Mouse (Mus musculus) neural tube, embryonic 12.5 days (tissue): ENCODE measurements around the gene Lmbr1l. TPM values are rescaled to one million over a fixed set of nuclear protein-coding genes. Genes with fewer than 3 reads are reported as not detected.

ENCODE experiments used
- ATAC-seq: fragments of 200-750 bp; cut with Nextera tagmentation; 2 replicates; pipeline ENCODE4 v1.8.0; 2017; ENCODE audit warnings: low read depth, mild to moderate bottlenecking, moderate TSS enrichment, moderate library complexity; ENCODE audit not compliant: low FRiP score
- H3K27ac ChIP-seq: fragments of 300-500 bp; sonication (generic); 2 replicates; pipeline ENCODE4 v1.5.1; 2016
- H3K27me3 ChIP-seq: fragments of 300-500 bp; sonication (generic); replicated peaks from 2 replicates; pipeline ENCODE4 v1.6.1; 2016; ENCODE audit warnings: mild to moderate bottlenecking
- H3K36me3 ChIP-seq: fragments of 300-500 bp; sonication (generic); 2 replicates; pipeline ENCODE4 v1.6.1; 2016; ENCODE audit warnings: mild to moderate bottlenecking
- H3K4me1 ChIP-seq: fragments of 300-500 bp; sonication (generic); 2 replicates; pipeline ENCODE4 v1.6.1; 2016
- H3K4me2 ChIP-seq: fragments of 300-500 bp; sonication (generic); replicated peaks from 2 replicates; pipeline ENCODE4 v1.6.1; 2016; ENCODE audit warnings: mild to moderate bottlenecking
- H3K4me3 ChIP-seq: fragments of 300-500 bp; sonication (generic); 2 replicates; pipeline ENCODE4 v1.5.1; 2016
- H3K9ac ChIP-seq: fragments of 300-500 bp; sonication (generic); 2 replicates; pipeline ENCODE4 v1.6.1; 2016; ENCODE audit warnings: mild to moderate bottlenecking
- H3K9me3 ChIP-seq: fragments of 300-500 bp; sonication (generic); 2 replicates; pipeline ENCODE4 v1.6.1; 2016; ENCODE audit warnings: mild to moderate bottlenecking
- WGBS: fragments of 180-500 bp; shearing (Covaris S2); methylation state at CpG from one replicate; pipeline ENCODE4 v1.1.7; 2016; 5-methylcytosine and 5-hydroxymethylcytosine counted together
- polyA plus RNA-seq: library from polyadenylated mRNA; unstranded; fragments of >200 nt; fragmentation: Nextera tagmentation; extraction: Ambion mirVana; gene quantifications from 2 replicates; pipeline ENCODE4 v1.2.1, GENCODE M21; 2016

The Lmbr1l gene
- polyA plus RNA-seq, 1 experiment from 2014 or later, result 40.0 TPM

DNA sequence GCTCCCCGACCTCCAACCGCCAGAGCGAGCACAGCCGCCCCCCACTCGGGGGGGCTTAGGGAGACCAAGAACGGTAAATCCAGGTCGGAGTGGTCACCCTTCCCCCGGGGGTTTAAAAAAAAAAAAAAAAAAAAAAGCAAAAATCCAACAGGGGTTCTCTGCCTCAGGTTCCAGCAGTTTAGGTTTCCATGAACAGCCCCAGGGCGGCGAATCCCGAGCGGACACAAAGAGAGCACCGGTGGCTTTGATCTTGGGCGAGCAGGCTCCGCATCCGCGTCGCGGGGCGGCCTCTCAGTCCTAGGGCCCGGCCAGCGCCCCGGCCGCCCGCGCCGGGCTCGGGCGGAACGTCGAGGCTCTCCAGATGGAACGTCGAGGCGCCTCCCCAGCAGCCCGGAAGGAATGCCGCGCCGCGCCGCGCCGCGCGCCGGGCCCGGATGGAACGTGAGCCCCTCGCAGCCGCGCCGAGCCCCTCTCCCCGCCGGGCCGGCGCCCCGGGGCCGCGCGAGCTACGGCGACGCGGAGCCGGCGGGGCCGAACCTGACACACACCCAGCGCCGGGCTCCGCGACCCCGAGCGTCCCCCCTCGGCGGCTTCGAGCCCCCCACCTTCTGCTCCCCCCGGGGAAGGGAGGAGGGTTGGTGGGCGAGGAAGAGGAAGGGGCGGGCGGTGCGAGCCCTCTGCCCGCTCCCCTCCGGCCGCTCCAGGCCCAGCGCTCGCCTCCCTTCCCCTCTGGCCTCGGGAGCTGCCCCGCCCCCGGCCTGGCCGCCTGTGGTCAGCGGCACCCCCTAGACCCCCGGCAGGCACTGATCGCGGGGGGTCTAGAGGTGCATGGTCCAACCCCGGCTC lies 46.7 kb downstream of the Lmbr1l start, which contains the start of gene Kmt2d:
TSS of gene Kmt2d (minus strand) at position 135 of the 846 bp plus-strand sequence.
- H3K36me3 ChIP-seq, result peaks cover 3% of the 10 kb centered on the region
- ATAC-seq, result peak; percentile 45
- no peaks in the 10 kb centered on the region for H3K27me3 ChIP-seq
- peak within 1 kb of the TSS; percentile 95 for H3K27ac ChIP-seq
- H3K4me2 ChIP-seq, result peak within 1 kb of the TSS; percentile 97
- no peaks in the 10 kb centered on the region for H3K9me3 ChIP-seq
- WGBS, result under 1% methylated on average over 89 of the region's 94 CpGs
- H3K4me3 ChIP-seq, result peak within 1 kb of the TSS; percentile 99
- H3K9ac ChIP-seq, result peak within 1 kb of the TSS; percentile 99
- H3K4me1 ChIP-seq, result peaks cover 35% of the 10 kb centered on the region

DNA sequence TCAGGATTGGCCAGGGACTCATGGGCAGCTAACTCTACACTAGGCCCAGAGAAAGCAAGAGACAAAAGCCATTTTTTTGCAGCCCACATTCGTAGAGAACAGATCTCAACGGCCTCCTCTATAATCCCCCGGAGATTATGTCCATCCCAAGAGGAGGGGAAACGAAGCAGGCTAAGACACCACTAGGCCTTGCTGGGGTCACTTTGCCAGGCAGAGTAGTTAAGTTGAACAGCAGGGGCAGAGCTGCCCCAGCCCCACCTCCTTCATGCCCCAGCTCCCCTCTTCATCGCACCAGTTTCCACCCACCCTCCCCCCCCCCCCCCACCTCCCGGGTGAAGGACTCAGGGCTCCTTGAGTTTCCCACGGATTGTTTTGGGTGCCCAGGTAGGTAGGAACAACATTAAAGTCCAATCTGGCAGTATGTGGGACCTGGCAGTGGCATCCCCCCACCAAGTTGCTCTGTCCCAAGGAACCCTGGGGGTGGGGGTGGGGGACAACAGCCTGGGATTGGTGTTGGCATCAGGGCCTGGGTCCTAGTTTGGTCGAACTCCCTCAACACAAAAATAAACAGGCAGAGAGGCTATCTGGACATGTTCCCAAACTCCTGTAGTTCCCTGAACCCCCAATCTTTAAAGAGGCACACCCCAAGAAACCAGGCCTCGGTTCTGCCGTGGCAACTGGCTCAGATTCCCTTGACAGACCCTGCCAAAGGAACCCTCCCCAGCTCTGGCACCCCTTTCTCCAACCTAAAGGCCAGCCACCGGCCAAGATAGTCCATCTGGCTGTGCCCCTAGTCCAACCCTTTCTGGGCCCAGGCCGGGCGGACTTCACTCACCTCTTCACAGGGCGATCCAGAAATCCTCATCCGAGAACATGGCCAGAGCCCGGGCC lies 47.6 kb downstream of the Lmbr1l start:
- H3K36me3 ChIP-seq, result peaks cover 12% of the 10 kb centered on the region
- peak overlapping the region; percentile 99 for H3K9ac ChIP-seq
- ATAC-seq, result no peak
- peak overlapping the region; percentile 99 for H3K4me3 ChIP-seq
- peaks cover 35% of the 10 kb centered on the region for H3K4me1 ChIP-seq
- peak overlapping the region; percentile 97 for H3K4me2 ChIP-seq
- H3K9me3 ChIP-seq, result no peaks in the 10 kb centered on the region
- H3K27ac ChIP-seq, result no peak overlapping the region
- no peaks in the 10 kb centered on the region for H3K27me3 ChIP-seq
- under 1% methylated on average over 16 of the region's 16 CpGs for WGBS

- ATAC-seq, result no peak
- 16% methylated on average over 8 of the region's 8 CpGs for WGBS
- no peak overlapping the region for H3K27ac ChIP-seq
- peaks cover 35% of the 10 kb centered on the region for H3K4me1 ChIP-seq
- peak overlapping the region; percentile 99 for H3K9ac ChIP-seq
- H3K4me2 ChIP-seq, result peak overlapping the region; percentile 97
- no peaks in the 10 kb centered on the region for H3K27me3 ChIP-seq
- no peaks in the 10 kb centered on the region for H3K9me3 ChIP-seq
- peaks cover 21% of the 10 kb centered on the region for H3K36me3 ChIP-seq
- peak overlapping the region; percentile 99 for H3K4me3 ChIP-seq
Measured at GRCm38 (mm10) chr15:98869342-98870178, 48.5 kb downstream of the Lmbr1l start.

DNA sequence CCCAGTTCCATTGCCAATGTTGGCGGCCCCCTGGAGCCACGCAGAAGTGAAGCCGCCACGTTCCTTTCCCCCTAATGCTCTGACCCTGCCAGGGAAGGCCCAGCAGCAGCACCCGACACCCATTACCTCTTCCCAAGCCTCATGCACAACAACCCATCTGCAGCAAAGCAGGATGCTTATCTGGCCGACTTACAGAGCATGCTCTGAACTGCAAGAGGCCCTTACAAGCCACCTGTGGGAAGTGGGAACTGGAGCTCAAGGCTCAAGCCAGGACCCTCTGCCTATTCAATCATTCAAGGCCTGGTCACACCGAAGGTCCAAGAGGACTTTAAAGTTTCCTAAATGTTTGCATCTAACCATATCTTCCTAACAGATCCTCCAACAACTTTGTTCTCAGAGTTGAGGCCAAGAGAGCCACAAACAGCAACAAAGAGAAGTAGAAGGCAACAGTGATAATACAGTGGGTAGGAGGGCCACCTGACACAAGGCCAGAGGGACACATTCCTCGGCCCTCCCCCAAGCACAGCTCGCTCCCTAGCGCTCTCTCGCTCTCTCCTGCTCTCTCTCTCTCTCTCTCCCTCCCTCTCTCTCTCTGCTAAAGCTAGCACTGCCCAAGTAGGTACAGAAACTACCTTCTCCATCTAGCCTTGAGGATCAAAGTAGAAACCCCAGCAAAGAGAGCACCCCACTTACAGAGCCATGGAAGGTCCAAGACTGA lies 49.5 kb downstream of the Lmbr1l start:
- no peaks in the 10 kb centered on the region for H3K27me3 ChIP-seq
- no peak for ATAC-seq
- H3K4me1 ChIP-seq, result peaks cover 35% of the 10 kb centered on the region
- H3K4me3 ChIP-seq, result peak overlapping the region; percentile 99
- H3K4me2 ChIP-seq, result peak overlapping the region; percentile 97
- 46% methylated on average over 11 of the region's 11 CpGs for WGBS
- no peaks in the 10 kb centered on the region for H3K9me3 ChIP-seq
- H3K36me3 ChIP-seq, result peaks cover 31% of the 10 kb centered on the region
- peak overlapping the region; percentile 99 for H3K9ac ChIP-seq
- H3K27ac ChIP-seq, result no peak overlapping the region

GRCm38 (mm10) chr15:98867321-98867720 lies 50.7 kb downstream of the Lmbr1l start:
- 81% methylated on average over 6 of the region's 6 CpGs for WGBS
- H3K4me2 ChIP-seq, result peak overlapping the region; percentile 97
- H3K36me3 ChIP-seq, result peaks cover 43% of the 10 kb centered on the region
- no peak overlapping the region for H3K9ac ChIP-seq
- no peaks in the 10 kb centered on the region for H3K27me3 ChIP-seq
- H3K4me1 ChIP-seq, result peaks cover 35% of the 10 kb centered on the region
- no peak for ATAC-seq
- no peaks in the 10 kb centered on the region for H3K9me3 ChIP-seq
- H3K27ac ChIP-seq, result no peak overlapping the region
- no peak overlapping the region for H3K4me3 ChIP-seq

DNA sequence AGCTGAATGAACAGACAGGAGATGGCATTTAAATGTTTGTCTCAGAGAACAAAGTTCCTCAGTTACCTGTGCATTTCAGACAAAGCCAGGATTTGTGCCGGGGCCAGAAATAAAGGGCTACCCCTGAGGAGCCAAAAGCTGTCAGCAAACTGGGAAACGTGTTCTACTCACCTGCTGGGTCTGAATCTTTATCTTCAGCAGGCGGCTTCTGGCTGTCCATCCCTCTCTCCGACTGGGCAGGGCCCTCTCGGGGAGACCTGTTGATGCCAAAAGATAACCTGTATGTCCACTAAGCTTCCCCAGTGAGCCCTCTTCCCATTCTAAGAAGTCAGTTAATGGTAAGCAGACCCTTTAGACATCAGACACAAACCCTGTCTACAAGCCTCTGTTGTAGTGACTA lies 51.5 kb downstream of the Lmbr1l start:
- Histone ChIP-seq H3K27me3 (no peaks in the 10 kb centered on the region), H3K4me3 (no peak overlapping the region), H3K9ac (no peak overlapping the region), H3K36me3 (peaks cover 51% of the 10 kb centered on the region), H3K4me2 (no peak overlapping the region), H3K27ac (no peak overlapping the region), H3K4me1 (peaks cover 35% of the 10 kb centered on the region), H3K9me3 (no peaks in the 10 kb centered on the region)
- WGBS, result 89% methylated on average over 5 of the region's 5 CpGs
- no peak for ATAC-seq

- no peaks in the 10 kb centered on the region for H3K9me3 ChIP-seq
- no peak overlapping the region for H3K4me2 ChIP-seq
- peaks cover 59% of the 10 kb centered on the region for H3K36me3 ChIP-seq
- ATAC-seq, result no peak
- 95% methylated on average over 8 of the region's 8 CpGs for WGBS
- H3K4me1 ChIP-seq, result peaks cover 35% of the 10 kb centered on the region
- H3K27me3 ChIP-seq, result no peaks in the 10 kb centered on the region
- H3K9ac ChIP-seq, result no peak overlapping the region
- no peak overlapping the region for H3K4me3 ChIP-seq
- H3K27ac ChIP-seq, result no peak overlapping the region
Measured at GRCm38 (mm10) chr15:98865771-98866170, 52.3 kb downstream of the Lmbr1l start.

GRCm38 (mm10) chr15:98864951-98865350 lies 53.1 kb downstream of the Lmbr1l start:
- Histone ChIP-seq H3K36me3 (peaks cover 67% of the 10 kb centered on the region), H3K4me1 (peaks cover 27% of the 10 kb centered on the region), H3K27me3 (no peaks in the 10 kb centered on the region), H3K27ac (no peak overlapping the region), H3K4me2 (no peak overlapping the region), H3K4me3 (no peak overlapping the region), H3K9ac (no peak overlapping the region), H3K9me3 (no peaks in the 10 kb centered on the region)
- no peak for ATAC-seq
- 95% methylated on average over 6 of the region's 6 CpGs for WGBS

DNA sequence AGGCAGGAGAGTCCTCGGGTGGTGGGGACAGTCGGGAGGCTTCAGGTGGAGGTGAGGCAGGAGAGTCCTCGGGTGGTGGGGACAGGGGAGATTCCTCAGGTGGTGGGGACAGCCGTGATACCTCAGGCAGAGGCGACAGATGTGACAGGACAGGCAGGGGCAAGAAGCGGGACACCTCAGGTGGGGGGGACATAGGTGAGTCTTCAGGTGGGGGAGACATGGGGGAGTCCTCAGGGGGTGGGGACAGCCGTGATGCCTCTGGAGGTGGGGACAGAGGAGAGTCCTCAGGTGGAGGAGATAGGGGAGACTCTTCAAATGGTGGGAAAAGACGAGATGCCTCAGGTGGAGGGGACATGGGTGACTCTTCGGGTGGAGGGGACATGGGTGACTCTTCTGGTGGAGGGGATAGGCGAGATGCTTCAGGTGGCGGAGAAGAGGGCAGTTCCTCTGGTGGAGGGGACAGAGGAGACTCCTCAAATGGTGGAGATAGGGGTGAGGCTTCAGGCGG lies 54.5 kb downstream of the Lmbr1l start:
- Histone ChIP-seq H3K4me3 (no peak overlapping the region), H3K4me2 (no peak overlapping the region), H3K36me3 (peaks cover 80% of the 10 kb centered on the region), H3K9me3 (no peaks in the 10 kb centered on the region), H3K4me1 (peaks cover 13% of the 10 kb centered on the region), H3K9ac (no peak overlapping the region), H3K27me3 (no peaks in the 10 kb centered on the region), H3K27ac (no peak overlapping the region)
- ATAC-seq, result no peak
- WGBS, result 92% methylated on average over 12 of the region's 12 CpGs

- H3K27me3 ChIP-seq, result no peaks in the 10 kb centered on the region
- H3K9ac ChIP-seq, result no peak overlapping the region
- H3K4me1 ChIP-seq, result no peaks in the 10 kb centered on the region
- WGBS, result 87% methylated on average over 21 of the region's 21 CpGs
- H3K36me3 ChIP-seq, result peaks cover 97% of the 10 kb centered on the region
- H3K27ac ChIP-seq, result no peak overlapping the region
- no peak for ATAC-seq
- H3K4me3 ChIP-seq, result no peak overlapping the region
- H3K9me3 ChIP-seq, result no peaks in the 10 kb centered on the region
- no peak overlapping the region for H3K4me2 ChIP-seq
Measured at GRCm38 (mm10) chr15:98861701-98862410, 56.2 kb downstream of the Lmbr1l start.
